Mouse (Mus musculus) hindbrain, embryonic 16.5 days (tissue): ENCODE data around the gene Baiap2. TPM values are rescaled to one million over a fixed set of nuclear protein-coding genes. Genes with fewer than 3 reads are reported as not detected.

Source experiments
- ATAC-seq: fragments of 200-750 bp; cut with Nextera tagmentation; 2 replicates; pipeline ENCODE4 v1.8.0; 2017; ENCODE audit warnings: moderate TSS enrichment, moderate library complexity
- H3K27ac ChIP-seq: fragments of 300-500 bp; sonication (generic); 2 replicates; pipeline ENCODE4 v1.5.1; 2014; ENCODE audit warnings: low read depth, mild to moderate bottlenecking, control low read depth, low read length, moderate library complexity
- H3K27me3 ChIP-seq: fragments of 300-500 bp; sonication (generic); replicated peaks from 2 replicates; pipeline ENCODE4 v1.6.1; 2014; ENCODE audit warnings: low read length; ENCODE audit not compliant: control insufficient read depth, insufficient read depth
- H3K36me3 ChIP-seq: fragments of 300-500 bp; sonication (generic); 2 replicates; pipeline ENCODE4 v1.6.1; 2014; ENCODE audit warnings: mild to moderate bottlenecking, low read length, moderate library complexity, mixed read lengths; ENCODE audit not compliant: control insufficient read depth, insufficient read depth
- H3K4me1 ChIP-seq: fragments of 300-500 bp; sonication (generic); 2 replicates; pipeline ENCODE4 v1.6.1; 2014; ENCODE audit warnings: low read depth, low read length; ENCODE audit not compliant: control insufficient read depth, insufficient read depth
- H3K4me2 ChIP-seq: fragments of 300-500 bp; sonication (generic); 2 replicates; pipeline ENCODE4 v1.6.1; 2014; ENCODE audit warnings: mild to moderate bottlenecking, low read length, control low read depth, moderate library complexity
- H3K4me3 ChIP-seq: fragments of 300-500 bp; sonication (generic); 2 replicates; pipeline ENCODE4 v1.5.1; 2014; ENCODE audit warnings: mild to moderate bottlenecking, low read length, control low read depth, moderate library complexity
- H3K9ac ChIP-seq: fragments of 300-500 bp; sonication (generic); 2 replicates; pipeline ENCODE4 v1.6.1; 2014; ENCODE audit warnings: low read depth, mild to moderate bottlenecking, control low read depth, low read length, moderate library complexity
- H3K9me3 ChIP-seq: fragments of 300-500 bp; sonication (generic); 2 replicates; pipeline ENCODE4 v1.6.1; 2014; ENCODE audit warnings: mild to moderate bottlenecking, low read length, moderate library complexity; ENCODE audit not compliant: control insufficient read depth
- WGBS: fragments of 180-500 bp; shearing (Covaris S2); extraction: QIAGEN DNeasy Blood & Tissue Kit; methylation state at CpG from one replicate; pipeline ENCODE4 v1.1.7; 2014; 5-methylcytosine and 5-hydroxymethylcytosine counted together
- microRNA counts: library from miRNA; unstranded; fragments of <30 nt; microRNA quantifications from one replicate; lab custom pipeline; 2016
- microRNA-seq: library from miRNA; unstranded; fragments of <30 nt; microRNA quantifications from one replicate; pipeline ENCODE4, GENCODE M21; 2017
- polyA plus RNA-seq: library from polyadenylated mRNA; unstranded; fragments of >200 nt; fragmentation: Nextera tagmentation; extraction: Ambion mirVana; gene quantifications from 2 replicates; pipeline ENCODE4 v1.2.1, GENCODE M21; 2015

Baiap2 gene
- polyA plus RNA-seq, 1 experiment from 2014 or later, result 23.9 TPM

- Histone ChIP-seq H3K9ac (0 out of 2 replicates have a peak overlapping the region, but pooled peaks have one; percentile 1), H3K9me3 (no peaks in the 10 kb centered on the region), H3K4me2 (no peak overlapping the region), H3K27ac (peak overlapping the region; percentile 52), H3K36me3 (no peaks in the 10 kb centered on the region), H3K4me1 (peaks cover 29% of the 10 kb centered on the region), H3K27me3 (no peaks in the 10 kb centered on the region), H3K4me3 (no peak overlapping the region)
- 35% methylated on average over 14 of the region's 14 CpGs for WGBS
- peak; percentile 43 for ATAC-seq
Measured at GRCm38 (mm10) chr11:120051124-120051811, 108.7 kb downstream of the Baiap2 start.

- ATAC-seq, result no peak
- H3K9me3 ChIP-seq, result no peaks in the 10 kb centered on the region
- H3K27ac ChIP-seq, result no peak overlapping the region
- H3K36me3 ChIP-seq, result no peaks in the 10 kb centered on the region
- H3K9ac ChIP-seq, result no peak overlapping the region
- WGBS, result 71% methylated on average over 9 of the region's 9 CpGs
- H3K4me1 ChIP-seq, result peaks cover 29% of the 10 kb centered on the region
- H3K4me2 ChIP-seq, result no peak overlapping the region
- H3K4me3 ChIP-seq, result no peak overlapping the region
- H3K27me3 ChIP-seq, result no peaks in the 10 kb centered on the region
Measured at GRCm38 (mm10) chr11:120052274-120052673, 109.7 kb downstream of the Baiap2 start.

GRCm38 (mm10) chr11:120053846-120054245 lies 111.3 kb downstream of the Baiap2 start:
- H3K4me1 ChIP-seq, result peaks cover 15% of the 10 kb centered on the region; the same call in 1 of the 2 replicates
- no peaks in the 10 kb centered on the region for H3K27me3 ChIP-seq
- no peak overlapping the region for H3K4me3 ChIP-seq
- WGBS, result 80% methylated on average over 4 of the region's 4 CpGs
- no peak overlapping the region for H3K27ac ChIP-seq
- H3K9me3 ChIP-seq, result no peaks in the 10 kb centered on the region
- H3K4me2 ChIP-seq, result no peak overlapping the region
- ATAC-seq, result no peak
- no peak overlapping the region for H3K9ac ChIP-seq
- H3K36me3 ChIP-seq, result no peaks in the 10 kb centered on the region

GRCm38 (mm10) chr11:120055953-120056732 lies 113.6 kb downstream of the Baiap2 start:
- Histone ChIP-seq H3K9me3 (no peaks in the 10 kb centered on the region), H3K27ac (no peak overlapping the region), H3K27me3 (no peaks in the 10 kb centered on the region), H3K9ac (no peak overlapping the region), H3K4me1 (peaks cover 9% of the 10 kb centered on the region; the same call in 1 of the 2 replicates), H3K4me3 (no peak overlapping the region), H3K36me3 (no peaks in the 10 kb centered on the region), H3K4me2 (no peak overlapping the region)
- WGBS, result 78% methylated on average over 12 of the region's 12 CpGs
- no peak for ATAC-seq

MicroRNAs within 50 kb of the gene (microRNA counts, 519-probe panel; counts per million panel counts)
- 2,750 counts per million, percentile 73 among the panel's probes with 10 or more counts for microRNA mmu-miR-338-3p (lab: Ali Mortazavi, UCI)
- 2,167 counts per million, percentile 40 among the panel's probes with 10 or more counts for microRNA mmu-miR-338-5p (lab: Ali Mortazavi, UCI)

Small RNA genes within 50 kb of the gene (microRNA-seq; reads per million reads assigned to microRNA genes)
- gene Mir3065 (not detected), gene Mir338 (not detected)

Other genes starting within 250 kb of the Baiap2 start
- gene Chmp6, start 29.3 kb upstream of the Baiap2 start, polyA plus RNA-seq, result 112 and 114 TPM in 2 replicates
- gene Aatk, start 104.4 kb downstream of the Baiap2 start, polyA plus RNA-seq, result 35.6 and 46.6 TPM in 2 replicates
- 24.2 and 27.3 TPM in 2 replicates for gene Cep131, start 144.1 kb downstream of the Baiap2 start, polyA plus RNA-seq
- gene Tepsin, start 156.0 kb downstream of the Baiap2 start, polyA plus RNA-seq, result 20.5 and 22.9 TPM in 2 replicates
- 47.1 and 62.7 TPM in 2 replicates for gene Ndufaf8, start 156.2 kb downstream of the Baiap2 start, polyA plus RNA-seq
- gene Slc38a10, start 208.6 kb downstream of the Baiap2 start, polyA plus RNA-seq, result 114 and 122 TPM in 2 replicates